Mouse (Mus musculus) lung, adult 2 months (tissue): ENCODE data around the gene Maml2.

Experiments used
- CTCF ChIP-seq: fragments of 200-500 bp; IDR thresholded peaks from 2 replicates; pipeline ENCODE4 v1.5.1; 2011; ENCODE audit warnings: mild to moderate bottlenecking, low read length, control low read depth; ENCODE audit not compliant: insufficient read depth
- POLR2A ChIP-seq: fragments of 200-500 bp; IDR thresholded peaks from 2 replicates; pipeline ENCODE4 v1.6.1; 2011; ENCODE audit warnings: low read depth, mild to moderate bottlenecking, control low read depth, low read length, borderline replicate concordance; ENCODE audit errors: extremely low read depth

DNA sequence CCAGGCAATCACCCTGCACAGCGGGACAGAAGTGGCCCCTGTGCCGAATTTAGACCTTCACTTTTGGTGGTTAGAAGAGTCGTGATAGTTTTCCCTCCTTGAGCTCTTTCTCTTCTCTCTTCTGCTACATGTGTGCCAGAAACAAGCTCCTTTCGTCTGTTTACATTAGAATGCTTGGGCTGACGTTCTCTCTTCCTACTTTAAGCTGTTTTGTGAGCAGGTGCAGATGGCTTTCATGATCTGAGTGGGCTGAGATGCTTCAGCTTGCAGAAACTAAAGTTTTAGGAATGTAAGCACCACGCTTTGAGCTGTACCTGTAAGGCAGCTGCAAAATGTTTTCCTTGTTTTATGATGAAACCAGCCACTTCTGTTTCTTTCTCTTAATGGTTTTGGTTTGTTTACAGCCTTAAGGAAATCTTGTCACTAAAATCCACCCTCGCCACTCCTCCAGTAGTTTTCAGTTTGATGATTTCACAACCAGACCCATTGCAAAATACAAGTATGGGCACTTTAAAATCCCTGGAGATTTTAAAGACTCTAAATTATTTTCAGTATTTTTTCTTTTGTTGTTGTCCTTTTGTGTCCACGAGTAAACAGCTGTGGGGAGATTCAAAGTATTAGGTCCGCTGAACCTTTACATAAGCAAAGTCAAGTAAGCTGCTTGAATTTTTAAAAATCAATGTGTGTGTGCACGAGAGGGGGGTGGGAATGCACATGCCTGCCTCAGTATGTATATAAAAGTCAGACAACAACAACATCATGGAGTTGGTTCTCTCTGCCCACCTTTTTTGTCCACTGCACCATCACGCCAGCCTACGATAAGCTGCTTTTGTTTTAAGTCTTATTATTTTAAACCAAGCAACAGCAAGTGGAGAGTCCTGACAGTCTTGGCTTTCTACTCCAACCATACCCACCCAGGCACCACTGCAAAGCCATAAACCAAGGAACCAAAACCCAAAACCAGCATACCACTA lies 186.8 kb downstream of the Maml2 start:
- TF ChIP-seq POLR2A (no peak), CTCF (no peak)
